Mouse (Mus musculus) G1E (cell line): ENCODE measurements at regions not wholly inside any gene's neighbourhood (a gene's known extent, or its start where the extent isn't known, plus 50 kb on each side); places are given as distances from the start of the nearest gene placed in this dataset.

Experiments used
- CTCF ChIP-seq: IDR thresholded peaks from 2 replicates; pipeline ENCODE4 v1.5.1; 2012; ENCODE audit warnings: low read depth, low read length, inconsistent platforms, mixed read lengths
- TAL1 ChIP-seq: conservative IDR thresholded peaks from 2 replicates; pipeline ENCODE4 v1.6.1; 2012; ENCODE audit warnings: low read depth, low read length, inconsistent platforms, mixed read lengths

DNA sequence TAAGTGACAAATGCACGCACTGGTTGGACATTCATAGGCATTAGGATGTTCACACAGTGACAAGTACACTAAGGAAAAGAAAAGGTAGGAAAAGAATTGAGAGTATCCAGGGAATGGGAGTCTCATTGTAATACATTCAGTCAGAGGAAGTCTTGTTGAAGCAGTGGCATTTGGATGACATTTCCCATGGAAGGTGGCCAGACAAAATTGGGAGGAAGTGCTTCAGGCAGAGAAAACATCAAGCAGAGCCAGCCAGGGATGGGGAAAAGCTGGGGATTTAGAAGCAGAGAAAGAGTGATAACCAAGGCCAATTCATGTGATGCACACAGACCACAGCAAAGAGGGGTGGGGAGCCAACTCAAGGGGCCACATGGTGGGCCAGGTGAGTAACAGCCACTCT is 524.0 kb upstream of the Rgma start:
- TF ChIP-seq CTCF (no peak), TAL1 (no peak)
